Mouse (Mus musculus) hindbrain, embryonic 11.5 days (tissue): ENCODE results near the gene Gcnt4. TPM values are rescaled to one million over a fixed set of nuclear protein-coding genes. Genes with fewer than 3 reads are reported as not detected.

ENCODE experiments used
- ATAC-seq: fragments of 200-750 bp; cut with Nextera tagmentation; 2 replicates; pipeline ENCODE4 v1.8.0; 2017; ENCODE audit warnings: mild to moderate bottlenecking, moderate TSS enrichment, moderate library complexity; ENCODE audit not compliant: low FRiP score
- DNase-seq: peaks from one replicate; pipeline ENCODE4 v3.0.0-alpha.2; 2015; ENCODE audit warnings: low spot score
- H3K27ac ChIP-seq: fragments of 300-500 bp; sonication (generic); 2 replicates; pipeline ENCODE4 v1.5.1; 2014; ENCODE audit warnings: mild to moderate bottlenecking, low read depth, low read length
- H3K27me3 ChIP-seq: fragments of 300-500 bp; sonication (generic); 2 replicates; pipeline ENCODE4 v1.6.1; 2014; ENCODE audit warnings: mild to moderate bottlenecking, low read length, moderate library complexity, mixed read lengths; ENCODE audit not compliant: control insufficient read depth, insufficient read depth
- H3K36me3 ChIP-seq: fragments of 300-500 bp; sonication (generic); 2 replicates; pipeline ENCODE4 v1.6.1; 2014; ENCODE audit warnings: mild to moderate bottlenecking, low read length, moderate library complexity, mixed read lengths; ENCODE audit not compliant: control insufficient read depth, insufficient read depth
- H3K4me1 ChIP-seq: fragments of 300-500 bp; sonication (generic); replicated peaks from 2 replicates; pipeline ENCODE4 v1.6.1; 2014; ENCODE audit warnings: low read length, mixed read lengths; ENCODE audit not compliant: control insufficient read depth, insufficient read depth
- H3K4me2 ChIP-seq: fragments of 300-500 bp; sonication (generic); replicated peaks from 2 replicates; pipeline ENCODE4 v1.6.1; 2014; ENCODE audit warnings: mild to moderate bottlenecking, low read depth, low read length
- H3K4me3 ChIP-seq: fragments of 300-500 bp; sonication (generic); 2 replicates; pipeline ENCODE4 v1.5.1; 2014; ENCODE audit warnings: low read depth, low read length
- H3K9ac ChIP-seq: fragments of 300-500 bp; sonication (generic); 2 replicates; pipeline ENCODE4 v1.6.1; 2014; ENCODE audit warnings: low read depth, low read length
- H3K9me3 ChIP-seq: fragments of 300-500 bp; sonication (generic); 2 replicates; pipeline ENCODE4 v1.6.1; 2016; ENCODE audit warnings: low read length; ENCODE audit not compliant: control insufficient read depth
- WGBS: fragments of 180-500 bp; shearing (Covaris S2); extraction: QIAGEN DNeasy Blood & Tissue Kit; methylation state at CpG from one replicate; pipeline ENCODE4 v1.1.7; 2014; 5-methylcytosine and 5-hydroxymethylcytosine counted together
- polyA plus RNA-seq: library from polyadenylated mRNA; unstranded; fragments of >200 nt; fragmentation: Nextera tagmentation; extraction: Ambion mirVana; gene quantifications from 2 replicates; pipeline ENCODE4 v1.2.1, GENCODE M21; 2014

The Gcnt4 gene
- polyA plus RNA-seq, 1 experiment from 2014 or later = 0.17 TPM

- DNase-seq (peak; percentile 65), ATAC-seq (peak; percentile 55)
- H3K36me3 ChIP-seq = no peaks in the 10 kb centered on the region
- peak overlapping the region; percentile 59 for H3K9ac ChIP-seq
- 0 out of 2 replicates have a peak, but pooled peaks cover 8% of the 10 kb centered on the region for H3K4me1 ChIP-seq
- peak overlapping the region; percentile 65 for H3K4me3 ChIP-seq
- H3K4me2 ChIP-seq = peak overlapping the region; percentile 100
- no peaks in the 10 kb centered on the region for H3K9me3 ChIP-seq
- H3K27ac ChIP-seq = no peak overlapping the region
- under 1% methylated on average over 52 of the region's 53 CpGs for WGBS
- peaks cover 13% of the 10 kb centered on the region; the same call in 1 of the 2 replicates for H3K27me3 ChIP-seq
Observed at GRCm38 (mm10) chr13:96924985-96925745, 676 bp downstream of the Gcnt4 start.

GRCm38 (mm10) chr13:96925991-96926725, 1.7 kb downstream of the Gcnt4 start:
- H3K4me2 ChIP-seq = no peak overlapping the region
- H3K4me1 ChIP-seq = 0 out of 2 replicates have a peak, but pooled peaks cover 8% of the 10 kb centered on the region
- H3K27me3 ChIP-seq = peaks cover 13% of the 10 kb centered on the region; the same call in 1 of the 2 replicates
- H3K9me3 ChIP-seq = no peaks in the 10 kb centered on the region
- H3K4me3 ChIP-seq = no peak overlapping the region
- ATAC-seq = no peak
- no peak overlapping the region for H3K9ac ChIP-seq
- peak; percentile 22 for DNase-seq
- 36% methylated on average over 10 of the region's 10 CpGs for WGBS
- no peaks in the 10 kb centered on the region for H3K36me3 ChIP-seq
- H3K27ac ChIP-seq = no peak overlapping the region

GRCm38 (mm10) chr13:96927781-96928180, 3.3 kb downstream of the Gcnt4 start:
- Histone ChIP-seq H3K4me3 (no peak overlapping the region), H3K4me2 (no peak overlapping the region), H3K27me3 (peaks cover 13% of the 10 kb centered on the region; the same call in 1 of the 2 replicates), H3K27ac (no peak overlapping the region), H3K36me3 (no peaks in the 10 kb centered on the region), H3K4me1 (0 out of 2 replicates have a peak, but pooled peaks cover 8% of the 10 kb centered on the region), H3K9me3 (no peaks in the 10 kb centered on the region), H3K9ac (no peak overlapping the region)
- no peak for DNase-seq
- no peak for ATAC-seq
- 98% methylated on average over 1 of the region's 1 CpGs for WGBS

- no peak for ATAC-seq
- Histone ChIP-seq H3K4me2 (no peak overlapping the region), H3K27me3 (peaks cover 13% of the 10 kb centered on the region; the same call in 1 of the 2 replicates), H3K9ac (no peak overlapping the region), H3K4me3 (no peak overlapping the region), H3K36me3 (no peaks in the 10 kb centered on the region), H3K9me3 (no peaks in the 10 kb centered on the region), H3K27ac (no peak overlapping the region), H3K4me1 (0 out of 2 replicates have a peak, but pooled peaks cover 8% of the 10 kb centered on the region)
- peak; percentile 38 for DNase-seq
- WGBS = 20% methylated on average over 8 of the region's 8 CpGs
Observed at GRCm38 (mm10) chr13:96928432-96929039, 4.0 kb downstream of the Gcnt4 start.

GRCm38 (mm10) chr13:96932745-96933144, 8.3 kb downstream of the Gcnt4 start:
- no peak overlapping the region for H3K9ac ChIP-seq
- no peak overlapping the region for H3K27ac ChIP-seq
- 0 out of 2 replicates have a peak, but pooled peaks cover 2% of the 10 kb centered on the region for H3K27me3 ChIP-seq
- DNase-seq (no peak), ATAC-seq (no peak)
- 90% methylated on average over 5 of the region's 5 CpGs for WGBS
- no peaks in the 10 kb centered on the region for H3K36me3 ChIP-seq
- no peak overlapping the region for H3K4me2 ChIP-seq
- no peak overlapping the region for H3K4me3 ChIP-seq
- 0 out of 2 replicates have a peak, but pooled peaks cover 5% of the 10 kb centered on the region for H3K4me1 ChIP-seq
- no peaks in the 10 kb centered on the region for H3K9me3 ChIP-seq

- ATAC-seq (no peak), DNase-seq (no peak)
- no peaks in the 10 kb centered on the region for H3K36me3 ChIP-seq
- H3K27ac ChIP-seq = no peak overlapping the region
- no peak overlapping the region for H3K4me3 ChIP-seq
- WGBS = 82% methylated on average over 8 of the region's 8 CpGs
- no peaks in the 10 kb centered on the region for H3K9me3 ChIP-seq
- no peak overlapping the region for H3K4me2 ChIP-seq
- 0 out of 2 replicates have a peak, but pooled peaks cover 2% of the 10 kb centered on the region for H3K27me3 ChIP-seq
- 0 out of 2 replicates have a peak, but pooled peaks cover 4% of the 10 kb centered on the region for H3K4me1 ChIP-seq
- H3K9ac ChIP-seq = no peak overlapping the region
Observed at GRCm38 (mm10) chr13:96933367-96933766, 8.9 kb downstream of the Gcnt4 start.

- Histone ChIP-seq H3K9me3 (no peaks in the 10 kb centered on the region), H3K9ac (no peak overlapping the region), H3K27me3 (no peaks in the 10 kb centered on the region), H3K27ac (no peak overlapping the region), H3K36me3 (no peaks in the 10 kb centered on the region), H3K4me3 (no peak overlapping the region), H3K4me1 (no peaks in the 10 kb centered on the region), H3K4me2 (no peak overlapping the region)
- DNase-seq (no peak), ATAC-seq (no peak)
- WGBS = 51% methylated on average over 6 of the region's 6 CpGs
Observed at GRCm38 (mm10) chr13:96936173-96936777, 11.8 kb downstream of the Gcnt4 start.

GRCm38 (mm10) chr13:96937059-96937558, 12.6 kb downstream of the Gcnt4 start:
- WGBS = 70% methylated on average over 10 of the region's 10 CpGs
- H3K9ac ChIP-seq = no peak overlapping the region
- DNase-seq = peak; percentile 10
- no peaks in the 10 kb centered on the region for H3K36me3 ChIP-seq
- no peak for ATAC-seq
- no peak overlapping the region for H3K4me3 ChIP-seq
- H3K27me3 ChIP-seq = no peaks in the 10 kb centered on the region
- H3K4me2 ChIP-seq = no peak overlapping the region
- no peak overlapping the region for H3K27ac ChIP-seq
- H3K4me1 ChIP-seq = no peaks in the 10 kb centered on the region
- no peaks in the 10 kb centered on the region for H3K9me3 ChIP-seq
